Mouse (Mus musculus) ES-CJ7 (cell line): Measurements from ENCODE around the gene Inpp4b.

ENCODE experiments used
- DNase-seq: peaks from one replicate; pipeline ENCODE4 v3.0.0; 2011; ENCODE audit warnings: low read depth, low spot score

Inpp4b gene

GRCm38 (mm10) chr8:81707436-81707835 is 365.1 kb downstream of the Inpp4b start:
- DNase-seq: no peak

- no peak for DNase-seq
Observed at GRCm38 (mm10) chr8:81731332-81731731, 389.0 kb downstream of the Inpp4b start.

DNA sequence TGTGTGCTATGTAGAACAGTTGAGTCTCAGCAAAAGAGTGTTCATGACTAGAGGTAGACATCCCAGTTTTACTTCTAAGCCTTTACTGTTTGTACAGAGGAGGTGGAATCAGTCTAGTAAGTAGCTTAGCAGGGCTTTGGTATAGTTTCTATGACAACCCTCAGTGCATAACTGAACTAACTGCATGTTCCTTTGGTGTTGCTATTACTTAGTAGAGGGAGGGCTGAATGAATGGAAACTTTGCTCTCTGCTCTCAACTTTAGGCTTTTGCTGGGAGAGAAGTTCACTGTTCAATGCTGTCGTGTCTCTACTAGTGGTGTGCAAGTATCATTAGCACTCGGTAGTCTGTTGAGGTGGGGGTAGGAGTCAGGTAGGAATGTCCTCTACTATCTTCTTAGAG is 393.3 kb downstream of the Inpp4b start:
- DNase-seq: no peak

DNA sequence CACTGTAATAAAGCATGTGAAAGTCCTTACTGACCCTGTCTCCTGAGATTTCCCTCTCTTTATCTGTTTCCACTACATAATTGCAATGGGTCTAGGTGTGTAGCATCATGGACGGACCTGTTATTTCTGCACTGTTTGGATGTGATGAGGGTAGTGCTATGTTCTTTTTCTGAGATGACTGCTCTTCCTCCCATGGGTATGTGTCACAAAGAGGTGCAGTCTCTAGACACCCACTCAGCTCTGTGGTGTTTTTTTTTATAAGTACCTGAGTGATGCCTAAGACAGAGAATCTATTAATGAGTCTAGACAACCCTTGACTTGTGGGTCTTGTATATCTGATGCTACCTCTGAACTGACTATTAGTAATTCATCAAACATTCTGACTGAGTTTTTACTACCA is 393.7 kb downstream of the Inpp4b start:
- DNase-seq: no peak

DNA sequence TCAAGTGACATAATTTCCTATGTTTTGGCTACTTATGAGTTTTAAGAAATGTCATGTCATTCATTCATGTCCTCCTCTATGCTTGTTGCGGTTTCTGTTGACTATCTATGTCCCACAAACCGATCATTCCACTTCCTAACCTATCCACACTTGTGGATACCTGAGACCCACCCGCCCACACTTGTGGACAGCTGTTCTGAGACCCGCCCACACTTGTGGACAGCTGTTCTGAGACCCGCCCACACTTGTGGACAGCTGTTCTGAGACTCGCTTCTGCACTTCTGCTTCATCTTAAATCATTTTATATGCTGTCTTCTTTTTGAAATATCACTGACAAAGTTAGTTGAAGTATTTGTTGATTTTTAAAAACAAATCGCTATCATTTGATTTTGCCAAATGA is 400.2 kb downstream of the Inpp4b start:
- DNase-seq: no peak

DNA sequence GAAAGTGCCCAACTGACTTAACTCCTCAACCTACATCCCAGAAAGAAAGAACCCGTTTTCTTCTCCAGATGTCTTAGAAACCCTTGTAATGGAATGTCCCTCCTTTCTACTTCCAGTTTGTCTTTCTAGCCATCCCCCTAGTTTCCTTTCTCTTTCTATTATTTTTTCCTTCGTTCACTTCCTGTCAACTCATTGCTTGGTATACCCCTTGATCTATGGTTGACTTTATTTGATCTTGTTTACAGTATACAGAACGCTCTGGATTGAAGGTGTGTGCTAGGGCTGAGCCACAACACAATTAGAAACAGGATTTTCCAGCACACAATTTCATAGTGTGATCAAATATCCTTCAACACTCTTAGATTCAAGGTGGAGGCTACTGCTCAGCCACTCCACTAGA is 400.7 kb downstream of the Inpp4b start:
- no peak for DNase-seq

GRCm38 (mm10) chr8:81745439-81745838 is 403.1 kb downstream of the Inpp4b start:
- no peak for DNase-seq

DNA sequence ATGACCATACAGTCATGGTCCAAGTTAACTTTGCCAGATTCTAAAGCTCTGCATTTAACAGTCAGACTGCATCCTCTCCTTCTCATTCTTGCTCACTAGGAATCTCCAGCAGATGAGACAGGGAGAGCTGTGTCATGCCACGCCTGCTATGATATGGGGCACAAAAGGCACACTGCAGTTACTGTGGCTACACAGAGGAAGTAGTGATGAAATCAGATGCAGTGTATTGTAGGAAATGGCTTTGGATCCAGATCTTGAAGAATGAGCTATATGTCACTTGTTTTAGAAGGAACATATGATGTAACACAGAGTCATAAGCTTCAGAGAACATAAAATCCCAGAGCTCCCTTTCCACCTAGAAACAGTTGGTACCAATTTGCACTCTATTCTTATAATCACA is 408.8 kb downstream of the Inpp4b start:
- no peak for DNase-seq

- no peak for DNase-seq
Observed at GRCm38 (mm10) chr8:81756663-81757062, 414.3 kb downstream of the Inpp4b start.

- no peak for DNase-seq
Observed at GRCm38 (mm10) chr8:81757580-81758144, 415.3 kb downstream of the Inpp4b start.

- DNase-seq: no peak
Observed at GRCm38 (mm10) chr8:81761466-81761865, 419.1 kb downstream of the Inpp4b start.

GRCm38 (mm10) chr8:81766033-81766432 is 423.7 kb downstream of the Inpp4b start:
- DNase-seq: no peak

GRCm38 (mm10) chr8:81767411-81768312 is 425.3 kb downstream of the Inpp4b start:
- DNase-seq: no peak

DNA sequence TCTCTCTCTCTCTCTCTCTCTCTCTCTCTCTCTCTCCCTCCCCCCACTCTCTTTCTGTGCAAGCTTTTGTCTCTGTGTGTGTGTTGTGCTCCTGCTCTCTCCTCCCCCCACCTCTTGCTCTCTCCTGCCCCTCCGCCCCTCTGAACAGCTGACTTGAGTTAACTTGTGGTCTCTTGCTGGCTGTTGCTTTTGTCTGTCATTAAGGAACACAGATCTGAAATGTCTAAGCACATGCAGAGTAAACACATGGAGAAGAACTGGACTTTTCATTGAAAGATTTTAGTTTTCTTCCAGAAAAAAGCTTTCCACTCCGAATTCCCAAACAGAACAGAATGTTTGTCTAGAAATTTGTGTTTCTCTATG is 425.9 kb downstream of the Inpp4b start:
- DNase-seq: no peak

- no peak for DNase-seq
Observed at GRCm38 (mm10) chr8:81768731-81769445, 426.5 kb downstream of the Inpp4b start.

GRCm38 (mm10) chr8:81770603-81771276 is 428.4 kb downstream of the Inpp4b start:
- no peak for DNase-seq

DNA sequence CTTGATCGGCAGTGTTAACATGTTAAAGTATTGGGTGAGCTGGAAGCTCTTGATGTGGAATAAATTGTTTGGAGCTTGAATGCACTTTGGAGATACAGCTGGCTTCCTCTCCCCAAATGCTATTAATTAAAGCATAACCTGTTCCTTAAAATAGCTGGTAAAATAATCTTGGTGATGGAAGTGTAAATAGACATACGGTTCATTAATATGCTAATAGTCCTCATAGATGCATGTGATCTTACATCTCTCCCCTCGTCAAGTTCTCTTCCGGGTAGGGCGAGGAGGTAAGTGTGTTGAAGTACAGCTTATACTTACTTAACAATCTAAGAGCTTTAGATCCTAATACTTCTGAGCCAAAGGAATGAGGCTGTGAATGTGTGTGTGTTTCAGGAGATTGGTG is 430.5 kb downstream of the Inpp4b start:
- no peak for DNase-seq

DNA sequence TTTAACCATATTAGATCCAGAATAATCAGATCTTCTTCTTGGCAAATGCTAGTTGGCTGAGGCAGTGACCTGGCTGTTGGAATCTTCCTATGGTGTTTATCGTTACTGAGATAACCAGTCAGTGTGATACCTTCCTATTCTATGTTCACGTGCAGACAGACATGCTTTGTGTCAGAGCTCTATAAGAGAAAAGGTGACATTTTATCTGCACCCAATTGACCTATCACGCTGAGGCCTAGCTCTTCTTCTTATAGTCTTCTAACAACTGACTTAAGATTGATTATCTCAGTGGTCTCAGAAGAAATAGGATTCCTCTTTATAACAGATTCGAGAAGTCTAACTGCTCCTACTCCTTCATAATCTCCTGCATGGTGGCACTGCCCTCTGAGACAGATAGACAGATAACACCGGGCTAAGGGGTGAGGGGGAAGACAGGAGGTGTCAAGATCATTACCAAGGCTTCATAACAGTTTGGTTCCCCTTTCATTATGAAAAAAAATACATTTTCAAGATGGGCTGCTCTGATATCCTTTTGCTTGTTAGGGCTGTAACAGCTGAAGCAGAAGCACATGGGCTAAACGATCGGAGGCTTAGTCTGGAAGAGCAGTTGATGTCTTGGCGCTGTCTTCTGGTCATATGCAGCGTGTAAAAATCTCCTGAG is 431.1 kb downstream of the Inpp4b start:
- DNase-seq: no peak

DNA sequence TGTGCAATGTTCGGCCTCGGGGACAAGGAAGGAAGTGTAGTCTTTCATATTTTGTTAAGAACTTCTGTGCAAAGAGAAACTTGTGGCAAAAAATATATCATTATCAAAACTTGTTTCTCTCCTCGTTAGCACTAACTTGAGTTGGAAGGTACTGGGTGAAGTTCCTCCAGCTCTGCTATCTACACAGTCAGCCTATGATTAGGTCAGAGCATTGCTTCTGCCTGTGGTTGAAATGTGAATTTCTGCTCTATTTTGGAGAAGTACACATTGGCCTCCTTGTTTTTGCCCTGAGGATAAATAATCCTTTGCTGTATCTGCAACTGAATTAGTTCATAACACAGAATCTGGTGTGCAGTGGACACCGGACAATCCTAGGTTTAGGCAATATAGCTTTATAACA is 431.7 kb downstream of the Inpp4b start:
- DNase-seq: no peak

- DNase-seq: no peak
Observed at GRCm38 (mm10) chr8:81774454-81774853, 432.1 kb downstream of the Inpp4b start.

DNA sequence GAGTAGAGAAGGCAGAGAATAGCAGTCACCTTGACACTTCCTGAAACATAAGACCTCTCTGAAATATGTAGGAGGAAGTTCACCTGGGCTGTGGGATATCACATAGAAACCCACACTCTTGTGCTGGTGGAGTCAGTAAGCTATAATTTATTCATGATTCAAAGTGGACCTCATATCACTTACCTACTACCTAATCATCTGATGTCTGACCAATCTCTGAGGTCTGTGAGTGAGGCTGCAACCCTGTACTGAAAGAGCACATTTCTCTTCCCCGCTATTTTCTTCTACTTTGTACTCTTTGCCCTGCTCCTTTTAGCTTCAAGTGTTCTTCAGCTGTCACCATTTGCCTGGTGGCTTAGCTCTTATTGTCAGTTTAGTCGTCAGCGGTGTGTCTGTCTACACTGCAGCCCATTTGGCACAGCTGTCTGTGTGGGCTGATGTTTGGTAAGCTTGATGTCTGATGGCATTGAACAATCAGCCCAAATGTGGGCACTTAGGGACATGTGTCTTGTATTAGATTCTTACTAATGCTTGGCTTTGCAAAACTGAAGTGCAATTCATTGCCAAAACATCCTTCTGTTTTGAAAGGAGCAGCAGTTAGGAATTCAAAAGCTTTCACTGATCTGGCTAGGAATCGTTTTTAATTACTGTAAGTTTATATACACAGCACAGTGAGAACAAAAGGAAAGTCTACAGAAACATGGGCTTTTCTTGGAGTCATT is 434.3 kb downstream of the Inpp4b start:
- no peak for DNase-seq
